Mouse (Mus musculus) embryonic facial prominence, embryonic 10.5 days (tissue): ENCODE data around the gene Six3. TPM values are rescaled to one million over a fixed set of nuclear protein-coding genes. Genes with fewer than 3 reads are reported as not detected.

Experiments used
- DNase-seq: peaks from one replicate; pipeline ENCODE4 v3.0.0-alpha.2; 2017; ENCODE audit warnings: low spot score
- H3K27ac ChIP-seq: fragments of 300-500 bp; sonication (generic); replicated peaks from 2 replicates; pipeline ENCODE4 v1.5.1; 2016; ENCODE audit warnings: mild to moderate bottlenecking
- H3K27me3 ChIP-seq: fragments of 300-500 bp; sonication (generic); replicated peaks from 2 replicates; pipeline ENCODE4 v1.6.1; 2016; ENCODE audit warnings: low read depth, mild to moderate bottlenecking; ENCODE audit not compliant: poor library complexity, severe bottlenecking
- H3K36me3 ChIP-seq: fragments of 300-500 bp; sonication (generic); replicated peaks from 2 replicates; pipeline ENCODE4 v1.6.1; 2016; ENCODE audit warnings: mild to moderate bottlenecking, moderate library complexity
- H3K4me1 ChIP-seq: fragments of 300-500 bp; sonication (generic); 2 replicates; pipeline ENCODE4 v1.6.1; 2016
- H3K4me3 ChIP-seq: fragments of 300-500 bp; sonication (generic); 2 replicates; pipeline ENCODE4 v1.5.1; 2016; ENCODE audit warnings: mild to moderate bottlenecking, moderate library complexity
- H3K9me3 ChIP-seq: fragments of 300-500 bp; sonication (generic); 2 replicates; pipeline ENCODE4 v1.6.1; 2016; ENCODE audit warnings: mild to moderate bottlenecking
- WGBS: fragments of 180-500 bp; shearing (Covaris S2); methylation state at CpG from one replicate; pipeline ENCODE4 v1.1.7; 2016; 5-methylcytosine and 5-hydroxymethylcytosine counted together
- polyA plus RNA-seq: library from polyadenylated mRNA; unstranded; fragments of >200 nt; fragmentation: Nextera tagmentation; extraction: Ambion mirVana; gene quantifications from 2 replicates; pipeline ENCODE4 v1.2.1, GENCODE M21; 2016

Gene Six3
- polyA plus RNA-seq, result 8.8 and 13.1 TPM in 2 replicates

- Histone ChIP-seq H3K4me3 (peak within 1 kb of the TSS; percentile 61), H3K27ac (peak within 1 kb of the TSS; percentile 87), H3K4me1 (peaks cover 53% of the 10 kb centered on the region), H3K9me3 (no peaks in the 10 kb centered on the region), H3K36me3 (no peaks in the 10 kb centered on the region), H3K27me3 (peaks cover 100% of the 10 kb centered on the region)
- WGBS, result under 1% methylated on average over 29 of the region's 30 CpGs
- peak; percentile 47 for DNase-seq
Measured at GRCm38 (mm10) chr17:85613266-85613860, at the start of gene Six3. TSS of gene Six3 (plus strand) at chr17:85613608.

GRCm38 (mm10) chr17:85564107-85564506, 49.3 kb upstream of the Six3 start:
- Histone ChIP-seq H3K27ac (no peak overlapping the region), H3K36me3 (no peaks in the 10 kb centered on the region), H3K9me3 (peaks cover 7% of the 10 kb centered on the region; the same call in 1 of the 2 replicates), H3K4me1 (0 out of 2 replicates have a peak, but pooled peaks cover 3% of the 10 kb centered on the region), H3K27me3 (no peaks in the 10 kb centered on the region), H3K4me3 (no peak overlapping the region)
- WGBS, result 72% methylated on average over 7 of the region's 7 CpGs
- DNase-seq, result no peak

- H3K27ac ChIP-seq, result no peak overlapping the region
- no peak for DNase-seq
- 88% methylated on average over 3 of the region's 3 CpGs for WGBS
- no peak overlapping the region for H3K4me3 ChIP-seq
- H3K9me3 ChIP-seq, result no peaks in the 10 kb centered on the region
- peaks cover 15% of the 10 kb centered on the region; the same call in 1 of the 2 replicates for H3K27me3 ChIP-seq
- no peaks in the 10 kb centered on the region for H3K36me3 ChIP-seq
- peaks cover 7% of the 10 kb centered on the region; the same call in 1 of the 2 replicates for H3K4me1 ChIP-seq
Measured at GRCm38 (mm10) chr17:85574023-85574422, 39.4 kb upstream of the Six3 start.

DNA sequence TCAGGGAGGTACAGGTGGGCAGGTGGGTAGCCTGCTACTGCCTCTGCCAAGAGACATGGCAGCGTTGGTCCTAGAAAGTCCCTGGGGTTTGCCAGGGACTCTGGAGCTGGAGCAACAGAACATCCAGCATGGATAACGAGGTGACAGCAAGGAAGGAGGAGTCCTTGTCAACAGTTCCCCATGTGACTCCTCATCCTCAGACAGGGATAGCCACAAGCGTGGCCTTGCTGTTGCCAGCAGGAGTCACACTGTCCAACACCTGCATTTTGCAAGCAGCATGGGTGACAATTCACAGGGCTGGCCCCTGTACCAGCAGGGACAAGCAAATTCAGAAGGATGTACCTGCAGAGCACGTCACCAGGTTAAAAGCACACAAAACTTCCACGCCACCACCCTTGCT, 35.1 kb upstream of the Six3 start:
- DNase-seq, result no peak
- H3K36me3 ChIP-seq, result no peaks in the 10 kb centered on the region
- WGBS, result 68% methylated on average over 5 of the region's 5 CpGs
- H3K4me3 ChIP-seq, result no peak overlapping the region
- peaks cover 7% of the 10 kb centered on the region; the same call in 1 of the 2 replicates for H3K4me1 ChIP-seq
- peaks cover 21% of the 10 kb centered on the region for H3K27me3 ChIP-seq
- no peaks in the 10 kb centered on the region for H3K9me3 ChIP-seq
- no peak overlapping the region for H3K27ac ChIP-seq

- Histone ChIP-seq H3K9me3 (no peaks in the 10 kb centered on the region), H3K27me3 (peaks cover 21% of the 10 kb centered on the region), H3K4me3 (no peak overlapping the region), H3K4me1 (peaks cover 7% of the 10 kb centered on the region; the same call in 1 of the 2 replicates), H3K27ac (no peak overlapping the region), H3K36me3 (no peaks in the 10 kb centered on the region)
- DNase-seq, result no peak
- WGBS, result 92% methylated on average over 10 of the region's 10 CpGs
Measured at GRCm38 (mm10) chr17:85579350-85579749, 34.1 kb upstream of the Six3 start.

DNA sequence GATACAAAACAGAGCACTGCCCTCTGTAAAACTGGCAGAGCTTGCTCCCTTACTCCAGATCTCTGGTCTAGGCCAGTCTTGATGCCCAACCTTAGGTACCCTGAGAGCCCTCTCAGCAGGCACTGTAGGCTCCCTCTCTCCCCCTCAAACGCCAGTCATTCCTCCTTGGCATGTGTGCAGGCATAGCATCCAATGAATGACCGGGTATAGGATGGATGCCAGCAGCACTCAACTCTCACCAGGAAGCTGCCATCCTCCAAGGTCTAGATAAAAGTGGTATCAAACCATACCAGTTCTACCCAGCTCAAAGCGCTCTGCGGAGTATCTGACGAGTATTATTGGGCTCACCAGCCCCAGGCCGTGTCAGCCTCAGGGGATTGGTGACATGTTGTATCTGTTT, 33.2 kb upstream of the Six3 start:
- no peak for DNase-seq
- Histone ChIP-seq H3K36me3 (no peaks in the 10 kb centered on the region), H3K4me3 (no peak overlapping the region), H3K4me1 (0 out of 2 replicates have a peak, but pooled peaks cover 3% of the 10 kb centered on the region), H3K9me3 (no peaks in the 10 kb centered on the region), H3K27ac (no peak overlapping the region), H3K27me3 (peaks cover 18% of the 10 kb centered on the region; the same call in 1 of the 2 replicates)
- 89% methylated on average over 6 of the region's 6 CpGs for WGBS

DNA sequence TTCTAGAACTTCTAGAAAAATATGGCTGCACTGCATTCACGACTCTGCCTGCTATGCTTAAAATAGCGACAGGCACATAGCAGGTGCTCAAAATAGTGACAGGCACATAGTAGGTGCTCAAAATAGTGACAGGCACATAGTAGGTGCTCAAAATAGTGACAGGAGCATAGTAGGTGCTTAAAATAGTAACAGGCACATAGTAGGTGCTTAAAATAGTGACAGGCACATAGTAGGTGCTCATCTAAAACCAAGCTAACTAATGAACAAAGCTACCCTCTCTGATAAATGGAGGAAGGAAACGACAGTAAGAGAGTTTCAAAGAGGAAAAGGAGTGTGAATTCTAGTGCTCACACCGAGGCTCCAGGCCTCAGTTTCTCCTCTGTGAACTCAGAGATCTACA, 29.2 kb upstream of the Six3 start:
- H3K4me1 ChIP-seq, result no peaks in the 10 kb centered on the region
- no peak overlapping the region for H3K27ac ChIP-seq
- no peak overlapping the region for H3K4me3 ChIP-seq
- no peak for DNase-seq
- H3K36me3 ChIP-seq, result no peaks in the 10 kb centered on the region
- peaks cover 10% of the 10 kb centered on the region; the same call in 1 of the 2 replicates for H3K27me3 ChIP-seq
- no peaks in the 10 kb centered on the region for H3K9me3 ChIP-seq
- WGBS, result 88% methylated on average over 4 of the region's 4 CpGs

DNA sequence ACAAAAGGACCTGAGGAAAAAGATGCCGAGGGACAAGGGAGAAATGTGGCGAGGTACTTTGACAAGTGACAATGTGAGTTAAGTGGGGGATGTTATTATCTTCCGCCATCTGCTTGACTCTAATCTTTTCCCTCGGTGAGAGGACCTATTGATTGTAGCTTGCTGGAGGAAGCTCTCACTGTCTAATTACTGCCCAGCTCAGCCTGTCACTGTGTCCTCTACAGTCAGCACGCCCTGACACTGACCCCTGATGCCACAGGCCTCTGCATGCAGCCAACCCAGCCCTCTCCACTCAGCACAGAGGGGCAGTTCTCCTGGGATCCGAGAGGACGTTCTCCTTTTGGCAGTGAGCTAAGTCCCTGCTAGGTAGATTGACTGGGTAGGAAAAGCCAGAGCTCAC, 28.8 kb upstream of the Six3 start:
- Histone ChIP-seq H3K4me3 (no peak overlapping the region), H3K9me3 (no peaks in the 10 kb centered on the region), H3K4me1 (no peaks in the 10 kb centered on the region), H3K27ac (no peak overlapping the region), H3K27me3 (peaks cover 10% of the 10 kb centered on the region; the same call in 1 of the 2 replicates), H3K36me3 (no peaks in the 10 kb centered on the region)
- 44% methylated on average over 7 of the region's 7 CpGs for WGBS
- DNase-seq, result peak; percentile 28

DNA sequence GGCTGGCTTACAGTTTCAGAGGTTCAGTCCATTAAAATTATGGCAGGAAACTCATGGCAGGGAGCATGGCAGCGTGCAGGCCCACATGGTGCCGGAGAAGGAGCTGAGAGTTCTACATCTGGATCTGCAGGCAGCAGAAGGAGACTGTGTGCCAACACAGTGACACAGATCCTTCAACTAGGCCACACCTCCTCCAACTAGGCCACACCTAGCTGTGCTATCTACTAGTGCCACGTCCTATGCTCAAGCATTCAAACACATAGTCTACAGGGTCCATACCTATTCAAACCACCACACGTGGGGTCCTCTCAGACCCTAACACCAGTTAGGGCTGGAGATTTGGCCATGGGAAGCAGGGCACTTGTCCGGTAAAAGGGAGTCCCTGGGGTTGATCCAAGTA, 27.6 kb upstream of the Six3 start:
- WGBS, result 90% methylated on average over 5 of the region's 5 CpGs
- Histone ChIP-seq H3K27ac (no peak overlapping the region), H3K36me3 (no peaks in the 10 kb centered on the region), H3K4me1 (no peaks in the 10 kb centered on the region), H3K9me3 (no peaks in the 10 kb centered on the region), H3K4me3 (no peak overlapping the region), H3K27me3 (peaks cover 10% of the 10 kb centered on the region; the same call in 1 of the 2 replicates)
- no peak for DNase-seq

GRCm38 (mm10) chr17:85591976-85592375, 21.4 kb upstream of the Six3 start:
- Histone ChIP-seq H3K4me1 (no peaks in the 10 kb centered on the region), H3K36me3 (no peaks in the 10 kb centered on the region), H3K4me3 (no peak overlapping the region), H3K27ac (no peak overlapping the region), H3K9me3 (no peaks in the 10 kb centered on the region), H3K27me3 (peaks cover 15% of the 10 kb centered on the region)
- WGBS, result 68% methylated on average over 6 of the region's 6 CpGs
- DNase-seq, result no peak

DNA sequence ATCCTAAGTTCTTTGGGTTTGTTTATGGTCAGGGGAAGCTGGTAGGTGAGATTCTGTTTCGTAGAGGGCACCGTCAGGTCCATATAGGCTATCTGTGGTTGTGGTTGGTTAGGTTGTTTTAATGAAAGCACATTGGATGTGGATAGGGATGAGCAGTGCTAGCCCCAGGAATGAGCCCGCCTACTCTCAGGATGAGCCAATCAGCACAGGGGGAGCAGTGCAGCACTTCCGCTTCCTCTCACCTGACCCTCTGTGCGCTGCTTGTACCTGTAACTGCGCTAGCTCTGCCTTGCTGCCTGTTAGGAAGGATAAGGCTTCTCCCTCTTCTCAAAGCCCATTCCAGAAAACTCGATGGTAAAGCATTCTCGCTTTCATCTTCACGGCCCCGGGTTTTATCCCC, 17.6 kb upstream of the Six3 start:
- peaks cover 35% of the 10 kb centered on the region for H3K27me3 ChIP-seq
- no peak overlapping the region for H3K4me3 ChIP-seq
- H3K27ac ChIP-seq, result no peak overlapping the region
- H3K9me3 ChIP-seq, result no peaks in the 10 kb centered on the region
- no peaks in the 10 kb centered on the region for H3K4me1 ChIP-seq
- H3K36me3 ChIP-seq, result no peaks in the 10 kb centered on the region
- DNase-seq, result no peak
- WGBS, result 79% methylated on average over 10 of the region's 10 CpGs

- DNase-seq, result no peak
- H3K27me3 ChIP-seq, result peaks cover 40% of the 10 kb centered on the region
Measured at GRCm38 (mm10) chr17:85596341-85596890, 17.0 kb upstream of the Six3 start.

GRCm38 (mm10) chr17:85599520-85599919, 13.9 kb upstream of the Six3 start:
- WGBS, result 65% methylated on average over 9 of the region's 9 CpGs
- H3K27me3 ChIP-seq, result peaks cover 70% of the 10 kb centered on the region
- DNase-seq, result no peak

More at GRCm38 (mm10) chr17:85596341-85596890, 17.0 kb upstream of the Six3 start:
- no peaks in the 10 kb centered on the region for H3K36me3 ChIP-seq
- H3K9me3 ChIP-seq, result no peaks in the 10 kb centered on the region
- no peak overlapping the region for H3K4me3 ChIP-seq
- no peaks in the 10 kb centered on the region for H3K4me1 ChIP-seq
- H3K27ac ChIP-seq, result no peak overlapping the region
- 71% methylated on average over 6 of the region's 6 CpGs for WGBS

More at GRCm38 (mm10) chr17:85599520-85599919, 13.9 kb upstream of the Six3 start:
- Histone ChIP-seq H3K4me1 (no peaks in the 10 kb centered on the region), H3K9me3 (no peaks in the 10 kb centered on the region), H3K36me3 (no peaks in the 10 kb centered on the region), H3K27ac (no peak overlapping the region), H3K4me3 (no peak overlapping the region)
